Mouse (Mus musculus): ENCODE results near the gene Scn9a. TPM values are rescaled to one million over a fixed set of nuclear protein-coding genes. Genes with fewer than 3 reads are reported as not detected.

Gene Scn9a
- polyA plus RNA-seq, 1 experiment from 2014 or later = 14.4 TPM

Other genes starting within 250 kb of the Scn9a start
- gene Scn1a, start 194.1 kb downstream of the Scn9a start, polyA plus RNA-seq (2015; fragmentation: Nextera tagmentation; extraction: Ambion mirVana) = 22.1 and 25.5 TPM in 2 replicates
- 0.44 and 0.79 TPM in 2 replicates for gene Scn7a, start 150.0 kb upstream of the Scn9a start, polyA plus RNA-seq (2015; fragmentation: Nextera tagmentation; extraction: Ambion mirVana)